Mouse (Mus musculus) testis, postnatal 14 days (tissue): ENCODE data around the gene Cypt12.

Experiments used
- DNase-seq: peaks from one replicate; pipeline ENCODE4 v3.0.0; 2021; ENCODE audit warnings: low spot score

Cypt12 gene

DNA sequence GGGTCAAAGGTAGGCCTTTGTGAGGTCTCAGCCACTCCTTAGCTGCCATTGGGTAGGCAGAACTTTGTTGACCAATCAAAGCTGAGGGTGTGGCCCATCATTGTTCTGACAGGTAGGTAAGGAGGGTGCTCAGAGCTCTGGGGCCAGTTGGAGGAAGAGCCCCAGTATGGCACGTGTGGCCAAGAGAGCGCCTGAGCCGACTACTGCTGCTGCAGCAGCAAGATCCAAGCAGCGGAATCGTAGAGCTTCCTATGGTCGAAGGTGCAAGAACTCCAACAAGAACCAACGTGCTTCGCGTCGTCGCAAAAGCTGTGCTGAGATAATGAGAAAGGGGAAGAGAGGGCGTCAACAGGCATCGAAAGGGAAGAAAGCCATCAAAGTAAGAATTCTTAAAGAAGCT lies at the start of gene Cypt12:
Gene Cypt12, plus strand, starts transcription at position 112 of the 400 bp plus-strand sequence.
- DNase-seq = no peak

DNA sequence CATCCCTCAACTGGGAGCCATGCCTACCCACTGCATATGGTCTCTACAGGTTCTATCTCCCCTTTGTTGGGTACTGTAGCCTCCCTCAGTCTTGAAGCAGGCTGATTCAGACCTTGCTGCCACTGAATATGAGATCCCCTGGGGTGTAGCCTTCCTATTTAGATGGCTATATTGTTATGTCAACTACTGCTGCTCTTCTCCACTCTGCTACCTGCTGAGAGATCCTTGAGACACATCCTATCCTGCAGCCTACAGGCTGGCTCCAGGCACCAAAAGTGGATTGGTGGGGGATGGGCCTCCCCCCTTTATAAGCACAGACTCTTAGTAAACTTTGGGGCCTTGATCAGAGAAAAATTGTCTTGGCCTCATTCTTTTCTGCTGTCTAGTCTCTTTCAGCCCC lies 34.4 kb upstream of the Cypt12 start:
- DNase-seq = no peak

DNA sequence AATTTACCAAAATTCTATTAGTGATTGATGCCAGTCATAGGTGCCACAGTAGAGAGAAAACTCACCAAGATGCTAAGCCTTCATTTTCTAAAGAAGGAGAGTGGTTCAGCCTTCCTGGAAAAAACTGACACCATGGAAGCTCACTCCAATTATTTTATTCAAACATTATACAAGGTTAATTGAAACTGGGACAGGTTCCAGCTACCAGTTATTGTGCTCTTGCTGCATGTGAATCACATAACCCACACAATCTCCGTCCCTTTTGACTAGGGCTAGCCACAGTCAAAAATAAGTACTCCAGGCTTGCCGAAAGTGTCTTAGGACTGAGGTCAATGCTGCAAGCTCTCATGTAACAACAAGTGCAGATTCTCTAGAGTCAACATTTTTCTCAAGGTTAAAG lies 8.0 kb upstream of the Cypt12 start:
- no peak for DNase-seq
